Mouse (Mus musculus) bone marrow, adult 2 months (tissue): ENCODE data around the gene Kcnh8.

Experiments
- CTCF ChIP-seq: fragments of 200-500 bp; IDR thresholded peaks from 2 replicates; pipeline ENCODE4 v1.5.1; 2011; ENCODE audit warnings: low read length, control low read depth; ENCODE audit not compliant: control insufficient read depth, insufficient read depth
- POLR2A ChIP-seq: fragments of 200-500 bp; IDR thresholded peaks from 2 replicates; pipeline ENCODE4 v1.6.1; 2011; ENCODE audit warnings: low read depth, mild to moderate bottlenecking, control low read depth, low read length, borderline replicate concordance; ENCODE audit not compliant: control insufficient read depth

DNA sequence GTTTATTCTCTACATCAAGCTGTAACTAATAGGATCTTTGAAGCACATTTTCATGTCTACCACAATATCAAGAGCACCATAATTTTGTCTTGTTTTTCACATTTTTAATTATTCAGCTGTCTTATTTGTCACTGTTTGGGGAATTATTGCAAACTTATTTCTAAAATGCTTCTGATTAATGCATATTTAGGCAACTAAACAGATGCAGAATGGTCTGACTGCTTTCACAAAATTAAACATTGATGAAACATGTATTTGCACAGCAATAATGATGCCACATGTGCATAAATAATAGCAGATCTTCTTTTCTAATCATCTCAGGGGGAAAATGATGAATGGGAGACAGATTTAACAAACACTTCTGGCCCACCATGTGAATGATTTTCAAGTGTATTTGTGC lies 341.5 kb downstream of the Kcnh8 start:
- TF ChIP-seq CTCF (no peak), POLR2A (no peak)
